Mouse (Mus musculus) spleen, adult 18-20 months (tissue): Measurements from ENCODE around the gene Tas2r125.
"Not testable (repeated sequence)": the region's sequence is repeated elsewhere in the genome, so short reads cannot be mapped to it uniquely, and the experiment has no call there.

Experiments
- DNase-seq, 2 experiments: peaks; one replicate each; pipeline ENCODE4 v3.0.0; 2022; ENCODE audit warnings: mixed read lengths in 2 of 2

The Tas2r125 gene

DNA sequence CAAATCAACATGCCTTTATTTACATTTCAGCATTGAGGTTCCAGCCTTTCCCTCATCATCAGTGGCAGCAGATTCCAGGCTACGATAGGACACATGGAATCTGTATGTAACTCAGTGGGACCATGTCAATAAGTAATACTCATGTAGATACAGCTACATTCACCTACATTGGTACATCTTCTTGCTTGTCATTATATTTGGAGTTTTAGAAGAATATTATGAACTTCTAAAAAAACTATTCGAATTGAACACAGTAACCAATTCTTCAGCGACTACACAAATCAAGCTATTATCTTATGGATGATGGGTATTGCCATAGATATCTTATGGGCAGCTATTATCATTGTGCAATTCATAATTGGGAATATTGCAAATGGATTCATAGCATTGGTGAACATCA lies at the start of gene Tas2r125:
TSS of gene Tas2r125 (plus strand) at position 301 of the 400 bp plus-strand sequence.
- DNase-seq: no peak

DNA sequence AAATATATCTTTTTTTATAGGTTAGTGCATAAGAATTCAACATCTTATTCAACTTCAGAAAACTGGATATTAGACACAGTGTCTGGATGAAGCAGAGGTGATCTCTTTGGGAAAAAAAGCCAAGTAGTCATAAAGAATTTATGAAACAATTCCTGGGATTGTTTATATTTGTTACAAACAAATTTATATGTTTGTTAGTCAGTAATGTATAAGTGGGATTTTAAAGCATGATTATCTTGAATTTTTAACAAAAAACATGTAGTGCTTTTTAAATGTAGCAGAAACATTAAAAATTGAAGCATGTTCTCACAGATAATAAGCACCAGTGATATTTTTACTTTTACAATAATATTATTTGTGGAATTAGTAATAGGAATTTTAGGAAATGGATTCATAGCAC lies 41.7 kb upstream of the Tas2r125 start, which contains the start of gene Tas2r110:
TSS of gene Tas2r110 (plus strand) at position 301 of the 400 bp plus-strand sequence.
- no peak for DNase-seq

DNA sequence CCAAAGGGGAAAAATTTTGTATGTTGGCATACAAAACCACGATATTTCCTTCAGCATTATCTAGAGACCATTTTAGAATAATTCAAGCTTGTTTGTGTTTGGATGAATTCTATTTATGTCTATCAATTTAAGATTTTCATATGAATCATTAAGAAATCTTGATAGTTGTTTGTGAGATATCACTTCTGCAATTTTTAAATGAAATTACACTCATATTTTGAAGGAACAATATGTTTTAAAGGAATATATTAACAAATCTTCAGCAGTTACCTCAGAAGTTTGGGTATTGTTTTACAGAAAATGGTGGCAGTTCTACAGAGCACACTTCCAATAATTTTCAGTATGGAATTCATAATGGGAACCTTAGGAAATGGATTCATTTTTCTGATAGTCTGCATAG lies 16.7 kb upstream of the Tas2r125 start, which contains the start of gene Tas2r113:
TSS of gene Tas2r113 (plus strand) at position 301 of the 400 bp plus-strand sequence.
- DNase-seq: no peak

DNA sequence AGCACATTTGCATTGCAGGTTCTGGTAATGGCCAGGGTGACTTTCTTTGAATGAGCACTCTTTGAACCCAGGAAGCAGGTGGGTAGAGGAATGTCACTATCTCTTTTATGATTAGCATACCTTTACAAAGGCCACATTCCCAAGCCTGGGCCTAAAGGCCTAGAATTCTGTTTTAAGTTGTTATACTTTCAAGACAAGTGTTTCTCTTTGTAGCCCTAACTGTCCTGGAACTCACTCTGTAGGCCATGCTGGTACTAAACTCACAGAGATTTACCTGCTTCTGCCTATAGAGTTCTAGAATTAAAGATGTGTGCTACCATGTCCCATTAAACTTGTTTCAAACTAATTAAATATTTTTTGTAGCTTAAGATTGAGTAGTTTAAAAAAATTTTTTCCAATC lies 31.9 kb downstream of the Tas2r125 start:
- DNase-seq: not testable (repeated sequence)

DNA sequence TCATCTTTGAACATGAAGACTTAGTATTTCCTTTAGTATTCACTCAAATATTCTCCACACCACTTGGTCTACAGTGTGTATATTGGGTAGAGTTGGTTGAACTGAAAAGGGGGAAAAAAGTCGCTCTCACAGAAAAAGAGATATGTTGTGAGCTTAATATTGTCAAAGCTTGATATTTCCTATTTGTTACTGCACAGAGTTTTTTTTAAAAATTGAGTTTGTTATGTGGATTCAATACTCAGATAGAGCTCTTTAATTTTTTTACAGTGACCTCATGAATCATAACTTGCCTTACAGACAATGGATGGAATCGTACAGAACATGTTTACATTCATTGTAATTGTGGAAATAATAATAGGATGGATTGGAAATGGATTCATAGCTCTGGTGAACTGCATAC lies 41.4 kb downstream of the Tas2r125 start, which contains the start of gene Tas2r129:
TSS of gene Tas2r129 (plus strand) at position 301 of the 400 bp plus-strand sequence.
- DNase-seq: no peak

DNA sequence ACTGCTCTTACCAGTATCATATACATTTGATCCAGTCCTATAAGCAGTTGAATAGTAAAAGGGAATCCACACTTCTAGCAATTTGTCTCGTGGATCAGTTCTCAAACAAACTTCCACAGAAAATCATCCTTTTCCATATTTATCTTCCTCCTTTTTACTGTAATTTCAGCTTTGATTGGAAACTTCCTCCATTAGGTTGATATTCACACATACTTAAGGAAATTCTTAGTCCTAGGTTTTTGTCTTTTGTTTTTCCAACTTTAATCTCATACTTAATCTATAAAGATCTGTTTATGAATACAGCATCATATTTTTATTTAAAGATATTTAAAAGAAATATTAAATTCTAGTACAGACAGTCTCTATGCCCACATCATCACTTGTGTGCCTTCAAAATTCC lies 48.4 kb downstream of the Tas2r125 start, which contains the start of gene Tas2r131:
TSS of gene Tas2r131 (minus strand) at position 101 of the 400 bp plus-strand sequence.
- no peak for DNase-seq
